Mouse (Mus musculus) spleen, adult 2 months (tissue): Measurements from ENCODE around the gene Cyren. TPM values are rescaled to one million over a fixed set of nuclear protein-coding genes. Genes with fewer than 3 reads are reported as not detected.

Experiments
- DNase-seq, 2 experiments: peaks; one replicate each; pipeline versions ENCODE4 v3.0.0 to v3.0.0-alpha.2; 2012 to 2021; ENCODE audit warnings: low spot score in 2 of 2, low read depth in 1 of 2
- H3K27ac ChIP-seq: fragments of 200-500 bp; 2 replicates; pipeline ENCODE4 v1.5.1; 2012; ENCODE audit warnings: low read length, inconsistent platforms; ENCODE audit not compliant: insufficient read depth
- H3K27me3 ChIP-seq: fragments of 200-500 bp; 2 replicates; pipeline ENCODE4 v1.6.1; 2012; ENCODE audit warnings: mild to moderate bottlenecking, moderate library complexity, low read length, inconsistent platforms; ENCODE audit not compliant: control insufficient read depth, insufficient read depth
- H3K36me3 ChIP-seq: fragments of 200-500 bp; 2 replicates; pipeline ENCODE4 v1.6.1; 2012; ENCODE audit warnings: mild to moderate bottlenecking, low read length, inconsistent platforms; ENCODE audit not compliant: control insufficient read depth, insufficient read depth
- H3K4me1 ChIP-seq: fragments of 200-500 bp; 2 replicates; pipeline ENCODE4 v1.6.1; 2011; ENCODE audit warnings: inconsistent platforms; ENCODE audit not compliant: control insufficient read depth, insufficient read depth, insufficient read length
- H3K4me3 ChIP-seq: fragments of 200-500 bp; 2 replicates; pipeline ENCODE4 v1.5.1; 2011; ENCODE audit warnings: mild to moderate bottlenecking, inconsistent platforms; ENCODE audit not compliant: insufficient read depth, insufficient read length; ENCODE audit errors: extremely low read depth
- CTCF ChIP-seq: fragments of 200-500 bp; IDR thresholded peaks from 2 replicates; pipeline ENCODE4 v1.5.1; 2011; ENCODE audit warnings: mild to moderate bottlenecking, inconsistent platforms; ENCODE audit not compliant: insufficient read depth, insufficient read length, insufficient replicate concordance; ENCODE audit errors: extremely low read depth
- POLR2A ChIP-seq: fragments of 200-500 bp; IDR thresholded peaks from 2 replicates; pipeline ENCODE4 v1.6.1; 2011; ENCODE audit warnings: low read depth, low read length, inconsistent platforms
- WGBS: fragments of 180-500 bp; shearing (Covaris S2); methylation state at CpG from one replicate; pipeline ENCODE4 v1.1.7; 2018; 5-methylcytosine and 5-hydroxymethylcytosine counted together
- polyA plus RNA-seq: library from polyadenylated mRNA; depleted of rRNA; stranded (reverse); fragments of >200 nt; gene quantifications from 2 replicates; pipeline ENCODE4 v1.2.3, GENCODE M21; 2012

Cyren gene
- polyA plus RNA-seq, 1 experiment = 8.1 TPM

- Histone ChIP-seq H3K27ac (no peak overlapping the region), H3K27me3 (no peaks in the 10 kb centered on the region), H3K36me3 (peaks cover 20% of the 10 kb centered on the region), H3K4me3 (no peak overlapping the region), H3K4me1 (peaks cover 20% of the 10 kb centered on the region; the same call in 1 of the 2 replicates)
- peak in 1 of 2 experiments; percentile 61 for DNase-seq
- TF ChIP-seq CTCF (peak; percentile 42; the same call in 1 of the 2 replicates), POLR2A (no peak)
- 66% methylated on average over 6 of the region's 6 CpGs for WGBS
These were observed 2.1 kb upstream of the Cyren start for GRCm38 (mm10) chr6:34879911-34880475.

GRCm38 (mm10) chr6:34879101-34879740 is 1.4 kb upstream of the Cyren start:
- Histone ChIP-seq H3K27ac (no peak overlapping the region), H3K36me3 (peaks cover 16% of the 10 kb centered on the region), H3K4me1 (peaks cover 26% of the 10 kb centered on the region; the same call in 1 of the 2 replicates), H3K27me3 (no peaks in the 10 kb centered on the region), H3K4me3 (no peak overlapping the region)
- no peak for TF ChIP-seq POLR2A
- TF ChIP-seq CTCF = no peak
- DNase-seq = no peak
- 92% methylated on average over 16 of the region's 16 CpGs for WGBS

- H3K27me3 ChIP-seq = no peaks in the 10 kb centered on the region
- TF ChIP-seq POLR2A (no peak), CTCF (no peak)
- H3K36me3 ChIP-seq = peaks cover 6% of the 10 kb centered on the region
- 50% methylated on average over 2 of the region's 2 CpGs for WGBS
- peak overlapping the region; percentile 81 for H3K27ac ChIP-seq
- no peak for DNase-seq
- peaks cover 26% of the 10 kb centered on the region; the same call in 1 of the 2 replicates for H3K4me1 ChIP-seq
- no peak overlapping the region for H3K4me3 ChIP-seq
These were observed 1.1 kb downstream of the Cyren start for GRCm38 (mm10) chr6:34876835-34877156.

DNA sequence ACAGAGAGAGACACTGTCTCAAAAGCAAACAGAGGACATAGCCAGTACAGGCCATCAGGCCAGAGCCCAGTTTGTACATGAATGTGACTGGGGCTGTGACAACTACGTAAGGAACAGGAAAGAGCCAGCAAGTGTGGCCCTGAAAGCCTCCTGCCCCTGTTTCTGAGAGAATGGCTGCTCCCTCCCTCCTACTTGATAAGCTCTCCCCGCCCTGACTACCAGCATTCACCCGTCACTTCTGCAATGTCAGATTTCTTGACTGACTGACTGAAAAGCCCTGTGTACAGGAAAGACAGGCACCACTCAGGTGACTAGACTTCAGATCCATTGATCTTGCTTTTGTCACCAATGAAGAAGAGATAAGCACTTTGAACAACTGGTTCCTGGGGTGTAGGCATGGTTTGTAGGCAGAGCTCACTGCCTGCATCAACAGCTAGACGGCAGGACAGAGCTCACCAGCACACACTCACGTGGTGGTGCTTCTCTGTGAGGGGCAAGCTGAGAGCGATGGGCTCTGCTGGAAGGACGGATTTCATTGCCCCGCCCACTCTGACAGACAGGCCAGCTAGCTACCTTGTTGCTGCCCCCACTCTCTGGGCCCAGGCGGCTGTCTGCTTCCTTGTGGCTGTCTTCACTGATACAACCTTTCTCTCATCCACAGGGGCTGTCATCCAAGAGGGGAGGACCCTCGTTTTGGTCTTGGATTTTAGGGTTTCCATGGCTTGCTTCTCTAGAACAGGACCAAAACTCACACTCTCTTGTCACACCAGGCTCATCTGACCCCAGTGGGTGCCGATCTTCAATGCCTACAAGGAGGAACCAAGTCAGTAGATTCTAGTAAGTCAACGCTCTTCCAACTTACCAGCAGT is 1.7 kb downstream of the Cyren start:
- H3K27ac ChIP-seq = peak overlapping the region; percentile 81
- DNase-seq = no peak
- H3K36me3 ChIP-seq = peaks cover 5% of the 10 kb centered on the region
- no peak overlapping the region; the same call in 1 of the 2 replicates for H3K4me3 ChIP-seq
- peaks cover 26% of the 10 kb centered on the region; the same call in 1 of the 2 replicates for H3K4me1 ChIP-seq
- TF ChIP-seq CTCF (no peak), POLR2A (no peak)
- WGBS = 51% methylated on average over 12 of the region's 12 CpGs
- H3K27me3 ChIP-seq = no peaks in the 10 kb centered on the region

DNA sequence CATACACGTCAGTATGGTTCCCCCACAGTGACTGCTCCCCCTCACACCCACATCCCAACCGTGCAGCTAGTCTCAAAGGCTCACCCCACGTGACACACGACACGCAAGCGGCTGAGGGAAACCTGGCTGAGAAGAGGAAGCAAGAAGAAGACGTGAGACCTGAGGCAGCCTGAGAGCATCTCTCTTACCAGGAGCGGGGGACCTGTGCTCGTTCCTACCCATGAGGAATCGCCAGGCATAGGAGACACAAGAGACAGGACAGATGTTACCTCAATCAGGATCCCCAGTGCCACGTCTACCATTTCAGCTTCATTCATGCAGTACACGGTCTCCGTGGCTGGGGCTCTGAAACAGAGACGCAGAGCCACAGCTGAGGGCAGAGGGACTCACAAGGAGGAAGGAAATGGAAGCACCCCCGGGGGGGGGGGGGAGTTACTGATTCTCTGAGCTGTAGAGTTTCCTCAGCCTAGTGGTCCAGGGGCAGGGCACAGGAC is 2.5 kb downstream of the Cyren start:
- Histone ChIP-seq H3K36me3 (0 out of 2 replicates have a peak, but pooled peaks cover 2% of the 10 kb centered on the region), H3K4me1 (peaks cover 26% of the 10 kb centered on the region; the same call in 1 of the 2 replicates), H3K27ac (peak overlapping the region; percentile 81), H3K27me3 (no peaks in the 10 kb centered on the region), H3K4me3 (peak overlapping the region; percentile 51)
- 11% methylated on average over 15 of the region's 15 CpGs for WGBS
- peak; percentile 59 for TF ChIP-seq POLR2A
- no peak for TF ChIP-seq CTCF
- peak; percentile 76 to 77 for DNase-seq

DNA sequence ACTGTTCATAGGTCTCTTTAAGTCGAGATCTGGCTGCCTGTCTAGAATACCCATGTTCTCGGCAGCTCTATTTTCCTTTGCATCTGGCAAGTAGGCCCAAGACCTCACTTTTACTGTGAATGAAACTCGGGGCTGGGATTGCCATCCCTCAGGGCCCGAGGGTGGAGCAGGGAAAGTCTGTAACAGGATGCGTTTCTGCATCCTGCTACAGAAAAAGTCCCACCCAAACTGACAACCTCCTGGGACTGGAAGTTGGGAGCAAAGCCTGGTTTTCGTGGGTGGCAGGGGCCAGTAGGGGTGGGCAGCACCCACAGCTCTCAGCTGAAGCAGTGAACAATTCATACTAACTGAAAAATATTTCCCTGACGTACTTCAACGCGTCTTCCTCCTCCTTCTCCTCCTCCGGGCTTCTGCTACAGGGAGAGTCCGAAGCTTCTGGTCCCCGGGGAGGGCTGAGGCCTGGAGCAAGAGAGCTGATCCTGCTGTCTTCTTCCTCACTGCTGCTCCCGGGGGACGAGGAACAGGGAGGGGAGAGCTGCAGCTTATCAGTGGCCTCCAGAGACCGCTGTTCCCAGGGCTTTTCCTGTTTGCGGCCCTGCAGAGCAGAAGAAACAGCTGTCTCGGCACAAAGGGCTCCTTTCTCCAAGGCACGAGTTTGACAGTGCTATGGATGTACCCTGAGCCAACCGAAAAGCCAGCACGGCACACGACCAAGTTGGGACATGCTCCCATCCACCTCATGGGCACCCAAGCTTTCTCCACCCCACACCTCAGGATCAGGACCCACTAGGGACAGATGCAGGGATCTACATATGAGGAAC is 3.5 kb downstream of the Cyren start:
- H3K27me3 ChIP-seq = no peaks in the 10 kb centered on the region
- TF ChIP-seq CTCF (no peak), POLR2A (no peak)
- H3K4me3 ChIP-seq = no peak overlapping the region
- DNase-seq = no peak
- WGBS = 33% methylated on average over 21 of the region's 21 CpGs
- H3K27ac ChIP-seq = peak overlapping the region; percentile 81
- no peaks in the 10 kb centered on the region for H3K36me3 ChIP-seq
- H3K4me1 ChIP-seq = peaks cover 32% of the 10 kb centered on the region; the same call in 1 of the 2 replicates
